Mouse (Mus musculus): ENCODE measurements around the gene Dnah10. TPM values are rescaled to one million over a fixed set of nuclear protein-coding genes. Genes with fewer than 3 reads are reported as not detected.
"Not testable (repeated sequence)": the region's sequence is repeated elsewhere in the genome, so short reads cannot be mapped to it uniquely, and the experiment has no call there.

The Dnah10 gene
- polyA plus RNA-seq, 1 experiment from 2014 or later: 0.16 TPM

- H3K36me3 ChIP-seq (ENCODE audit: control insufficient read depth, insufficient read depth, low read length): no peaks in the 10 kb centered on the region
- no peaks in the 10 kb centered on the region for H3K27me3 ChIP-seq (ENCODE audit: control insufficient read depth, insufficient read depth, low read depth, low read length)
- ATAC-seq: no peak
- H3K4me3 ChIP-seq (ENCODE audit: low read depth, low read length): no peak overlapping the region
- 84% methylated on average over 3 of the region's 3 CpGs for WGBS
- no peak overlapping the region for H3K27ac ChIP-seq (ENCODE audit: low read length)
- H3K9ac ChIP-seq (ENCODE audit: low read depth, low read length): no peak overlapping the region
- H3K9me3 ChIP-seq (replicated peaks; ENCODE audit: control insufficient read depth, low read length, poor library complexity, severe bottlenecking): no peaks in the 10 kb centered on the region; the same call in 1 of the 2 replicates
- no peaks in the 10 kb centered on the region for H3K4me1 ChIP-seq (ENCODE audit: control insufficient read depth, insufficient read depth, low read length)
- no peak overlapping the region for H3K4me2 ChIP-seq (ENCODE audit: low read length)
Measured at GRCm38 (mm10) chr5:124743841-124744240, 19.0 kb downstream of the Dnah10 start.

DNA sequence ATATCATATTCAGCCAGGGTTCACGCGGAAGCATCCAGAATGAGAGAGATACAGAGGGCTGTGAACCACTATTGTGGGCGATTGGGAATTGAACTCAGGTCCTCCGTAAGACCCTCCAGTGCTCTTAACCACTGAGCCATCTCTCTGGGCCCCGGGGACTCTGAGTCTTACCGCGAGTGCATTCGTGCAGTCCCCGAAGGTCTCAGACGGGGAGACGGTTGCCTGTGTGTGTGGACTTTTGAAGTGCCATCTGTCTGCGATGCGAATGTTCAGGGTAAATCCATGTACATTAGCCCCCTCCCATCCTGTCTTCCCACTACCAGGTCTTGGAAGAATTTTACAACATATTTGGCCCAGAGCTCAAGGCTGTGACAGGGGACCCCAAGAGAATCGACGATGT, 21.3 kb downstream of the Dnah10 start:
- H3K9ac ChIP-seq (ENCODE audit: low read depth, low read length): no peak overlapping the region
- H3K27ac ChIP-seq (ENCODE audit: low read length): no peak overlapping the region
- no peaks in the 10 kb centered on the region for H3K27me3 ChIP-seq (ENCODE audit: control insufficient read depth, insufficient read depth, low read depth, low read length)
- H3K4me2 ChIP-seq (ENCODE audit: low read length): no peak overlapping the region
- H3K36me3 ChIP-seq (ENCODE audit: control insufficient read depth, insufficient read depth, low read length): no peaks in the 10 kb centered on the region
- H3K9me3 ChIP-seq (replicated peaks; ENCODE audit: control insufficient read depth, low read length, poor library complexity, severe bottlenecking): no peaks in the 10 kb centered on the region; the same call in 1 of the 2 replicates
- 94% methylated on average over 15 of the region's 15 CpGs for WGBS
- H3K4me3 ChIP-seq (ENCODE audit: low read depth, low read length): no peak overlapping the region
- ATAC-seq: no peak
- H3K4me1 ChIP-seq (ENCODE audit: control insufficient read depth, insufficient read depth, low read length): no peaks in the 10 kb centered on the region

- H3K27ac ChIP-seq (ENCODE audit: low read length): no peak overlapping the region
- H3K4me3 ChIP-seq (ENCODE audit: low read depth, low read length): no peak overlapping the region
- no peaks in the 10 kb centered on the region for H3K36me3 ChIP-seq (ENCODE audit: control insufficient read depth, insufficient read depth, low read length)
- no peak overlapping the region for H3K4me2 ChIP-seq (ENCODE audit: low read length)
- 89% methylated on average over 18 of the region's 18 CpGs for WGBS
- H3K27me3 ChIP-seq (ENCODE audit: control insufficient read depth, insufficient read depth, low read depth, low read length): no peaks in the 10 kb centered on the region
- H3K9me3 ChIP-seq (replicated peaks; ENCODE audit: control insufficient read depth, low read length, poor library complexity, severe bottlenecking): no peaks in the 10 kb centered on the region
- no peak overlapping the region for H3K9ac ChIP-seq (ENCODE audit: low read depth, low read length)
- no peak for ATAC-seq
- no peaks in the 10 kb centered on the region for H3K4me1 ChIP-seq (ENCODE audit: control insufficient read depth, insufficient read depth, low read length)
Measured at GRCm38 (mm10) chr5:124748296-124748695, 23.4 kb downstream of the Dnah10 start.

DNA sequence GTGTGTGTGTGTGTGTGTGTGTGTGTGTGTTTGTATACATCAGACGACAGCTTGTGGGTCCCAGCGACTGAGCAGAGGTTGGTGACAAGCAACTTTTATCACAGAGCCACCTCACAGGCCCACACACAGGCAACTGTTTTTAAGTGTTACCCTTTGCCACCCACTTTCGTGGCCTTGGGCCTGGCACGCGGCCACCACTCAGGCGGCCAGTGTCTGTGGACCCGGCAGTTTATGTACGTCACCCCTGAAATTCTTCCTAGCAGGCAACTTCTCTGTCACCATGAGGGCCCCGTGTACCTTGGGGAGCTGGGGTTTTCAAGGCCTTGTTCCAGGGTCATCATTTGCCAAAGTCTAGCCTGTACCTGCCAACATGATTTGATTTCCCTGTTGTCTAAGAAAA, 26.8 kb downstream of the Dnah10 start:
- Histone ChIP-seq H3K27me3 (ENCODE audit: control insufficient read depth, insufficient read depth, low read depth, low read length) (no peaks in the 10 kb centered on the region), H3K4me1 (ENCODE audit: control insufficient read depth, insufficient read depth, low read length) (no peaks in the 10 kb centered on the region), H3K36me3 (ENCODE audit: control insufficient read depth, insufficient read depth, low read length) (no peaks in the 10 kb centered on the region), H3K4me3 (ENCODE audit: low read depth, low read length) (no peak overlapping the region), H3K4me2 (ENCODE audit: low read length) (no peak overlapping the region), H3K9ac (ENCODE audit: low read depth, low read length) (no peak overlapping the region), H3K27ac (ENCODE audit: low read length) (no peak overlapping the region), H3K9me3 (replicated peaks; ENCODE audit: control insufficient read depth, low read length, poor library complexity, severe bottlenecking) (no peaks in the 10 kb centered on the region)
- 81% methylated on average over 9 of the region's 9 CpGs for WGBS
- ATAC-seq: no peak

DNA sequence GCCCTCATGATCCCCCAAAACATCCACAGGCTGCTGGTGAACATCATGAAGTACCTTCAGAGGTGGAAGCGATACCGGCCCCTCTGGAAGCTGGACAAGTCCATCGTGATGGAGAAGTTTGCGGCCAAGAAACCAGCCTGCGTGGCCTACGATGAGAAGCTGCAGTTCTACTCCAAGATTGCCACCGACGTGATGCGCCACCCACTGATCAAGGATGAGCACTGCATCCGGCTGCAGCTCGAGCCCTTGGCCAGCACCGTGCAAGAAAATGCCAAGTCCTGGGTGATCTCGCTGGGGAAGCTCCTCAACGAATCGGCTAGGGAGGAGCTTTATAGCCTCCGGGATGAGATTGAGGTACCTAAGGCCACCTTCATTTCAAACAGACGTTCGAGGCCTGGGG, 36.1 kb downstream of the Dnah10 start:
- Histone ChIP-seq H3K9me3 (replicated peaks; ENCODE audit: control insufficient read depth, low read length, poor library complexity, severe bottlenecking) (no peaks in the 10 kb centered on the region), H3K27me3 (ENCODE audit: control insufficient read depth, insufficient read depth, low read depth, low read length) (no peaks in the 10 kb centered on the region), H3K36me3 (ENCODE audit: control insufficient read depth, insufficient read depth, low read length) (no peaks in the 10 kb centered on the region), H3K4me2 (ENCODE audit: low read length) (no peak overlapping the region), H3K9ac (ENCODE audit: low read depth, low read length) (no peak overlapping the region), H3K4me3 (ENCODE audit: low read depth, low read length) (no peak overlapping the region), H3K27ac (ENCODE audit: low read length) (no peak overlapping the region), H3K4me1 (ENCODE audit: control insufficient read depth, insufficient read depth, low read length) (no peaks in the 10 kb centered on the region)
- 64% methylated on average over 18 of the region's 18 CpGs for WGBS
- ATAC-seq: no peak

DNA sequence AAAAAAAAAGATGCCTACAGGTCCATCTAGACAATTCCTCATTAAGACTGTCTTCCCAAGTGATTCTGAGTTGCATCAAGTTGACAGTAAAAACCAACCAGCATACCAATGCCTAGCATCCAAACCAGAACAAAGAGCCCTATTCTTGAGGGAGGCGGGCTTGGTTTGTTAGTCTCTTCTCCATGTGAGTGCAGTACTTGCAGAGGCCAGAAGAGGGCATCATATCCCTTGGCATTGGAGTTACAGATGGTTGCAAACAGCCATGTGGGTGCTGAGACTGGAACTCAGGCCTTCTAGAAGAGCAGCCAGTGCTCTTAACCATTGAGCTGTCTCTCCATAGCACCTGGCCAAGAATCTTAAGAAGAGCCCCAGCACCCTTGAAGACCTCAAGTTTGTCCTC, 36.9 kb downstream of the Dnah10 start:
- H3K9ac ChIP-seq (ENCODE audit: low read depth, low read length): no peak overlapping the region
- no peaks in the 10 kb centered on the region for H3K36me3 ChIP-seq (ENCODE audit: control insufficient read depth, insufficient read depth, low read length)
- 88% methylated on average over 1 of the region's 1 CpGs for WGBS
- ATAC-seq: no peak
- no peaks in the 10 kb centered on the region for H3K4me1 ChIP-seq (ENCODE audit: control insufficient read depth, insufficient read depth, low read length)
- H3K4me3 ChIP-seq (ENCODE audit: low read depth, low read length): no peak overlapping the region
- no peak overlapping the region for H3K4me2 ChIP-seq (ENCODE audit: low read length)
- H3K27ac ChIP-seq (ENCODE audit: low read length): no peak overlapping the region
- H3K27me3 ChIP-seq (ENCODE audit: control insufficient read depth, insufficient read depth, low read depth, low read length): no peaks in the 10 kb centered on the region
- no peaks in the 10 kb centered on the region for H3K9me3 ChIP-seq (replicated peaks; ENCODE audit: control insufficient read depth, low read length, poor library complexity, severe bottlenecking)

DNA sequence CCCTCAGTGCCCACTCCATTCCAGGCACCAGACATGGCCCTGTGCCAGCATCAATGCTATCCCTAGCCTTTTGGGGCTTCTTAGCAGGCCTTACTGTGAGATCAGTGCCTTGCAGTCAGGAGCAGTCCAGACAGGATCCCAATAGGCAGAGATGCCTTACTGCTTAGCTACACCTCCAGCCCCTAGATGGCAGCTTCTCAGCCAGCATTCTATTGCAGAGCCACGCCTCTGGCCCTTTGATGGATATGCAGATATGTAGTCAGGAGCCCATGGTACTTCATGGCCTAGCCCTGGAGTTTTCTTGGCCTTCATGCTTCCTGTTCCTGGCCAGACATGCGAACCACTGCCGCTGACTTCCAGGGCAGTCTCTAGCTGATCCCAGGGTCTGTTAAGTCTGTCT, 49.7 kb downstream of the Dnah10 start:
- Histone ChIP-seq H3K4me2 (ENCODE audit: low read length) (no peak overlapping the region), H3K27ac (ENCODE audit: low read length) (no peak overlapping the region), H3K4me1 (ENCODE audit: control insufficient read depth, insufficient read depth, low read length) (no peaks in the 10 kb centered on the region), H3K9me3 (replicated peaks; ENCODE audit: control insufficient read depth, low read length, poor library complexity, severe bottlenecking) (no peaks in the 10 kb centered on the region), H3K9ac (ENCODE audit: low read depth, low read length) (no peak overlapping the region), H3K4me3 (ENCODE audit: low read depth, low read length) (no peak overlapping the region), H3K36me3 (ENCODE audit: control insufficient read depth, insufficient read depth, low read length) (no peaks in the 10 kb centered on the region), H3K27me3 (ENCODE audit: control insufficient read depth, insufficient read depth, low read depth, low read length) (no peaks in the 10 kb centered on the region)
- no peak for ATAC-seq
- 78% methylated on average over 3 of the region's 3 CpGs for WGBS

- H3K27me3 ChIP-seq (ENCODE audit: control insufficient read depth, insufficient read depth, low read depth, low read length); H3K9ac ChIP-seq (ENCODE audit: low read depth, low read length); H3K4me2 ChIP-seq (ENCODE audit: low read length); H3K27ac ChIP-seq (ENCODE audit: low read length); H3K9me3 ChIP-seq (replicated peaks; ENCODE audit: control insufficient read depth, low read length, poor library complexity, severe bottlenecking); H3K4me3 ChIP-seq (ENCODE audit: low read depth, low read length); H3K4me1 ChIP-seq (ENCODE audit: control insufficient read depth, insufficient read depth, low read length); H3K36me3 ChIP-seq (ENCODE audit: control insufficient read depth, insufficient read depth, low read length); ATAC-seq: not testable (repeated sequence)
- WGBS: 88% methylated on average over 4 of the region's 4 CpGs
Measured at GRCm38 (mm10) chr5:124776289-124776688, 51.4 kb downstream of the Dnah10 start.

GRCm38 (mm10) chr5:124777178-124777709, 52.4 kb downstream of the Dnah10 start:
- no peaks in the 10 kb centered on the region for H3K36me3 ChIP-seq (ENCODE audit: control insufficient read depth, insufficient read depth, low read length)
- WGBS: 63% methylated on average over 6 of the region's 6 CpGs
- no peak for ATAC-seq
- no peaks in the 10 kb centered on the region for H3K4me1 ChIP-seq (ENCODE audit: control insufficient read depth, insufficient read depth, low read length)
- no peak overlapping the region for H3K4me3 ChIP-seq (ENCODE audit: low read depth, low read length)
- no peaks in the 10 kb centered on the region for H3K27me3 ChIP-seq (ENCODE audit: control insufficient read depth, insufficient read depth, low read depth, low read length)
- H3K27ac ChIP-seq (ENCODE audit: low read length): no peak overlapping the region
- H3K4me2 ChIP-seq (ENCODE audit: low read length): no peak overlapping the region
- no peak overlapping the region for H3K9ac ChIP-seq (ENCODE audit: low read depth, low read length)
- H3K9me3 ChIP-seq (replicated peaks; ENCODE audit: control insufficient read depth, low read length, poor library complexity, severe bottlenecking): no peaks in the 10 kb centered on the region
